Mouse (Mus musculus): ENCODE data around the gene Phxr2.

- TF ChIP-seq POLR2A (IDR thresholded peaks at IDR 0.05; ENCODE audit: extremely low read depth, insufficient read depth, low read length) (no peak), CTCF (IDR thresholded peaks at IDR 0.05; ENCODE audit: extremely low read depth, insufficient read depth, low read length) (no peak)
Measured at GRCm38 (mm10) chr10:99115471-99116236, 10.5 kb downstream of the Phxr2 start.
